Mouse (Mus musculus) cortical plate, adult 2 months (tissue): ENCODE results near the gene Vmn2r11. TPM values are rescaled to one million over a fixed set of nuclear protein-coding genes. Genes with fewer than 3 reads are reported as not detected.
"Not testable (repeated sequence)": the region's sequence is repeated elsewhere in the genome, so short reads cannot be mapped to it uniquely, and the experiment has no call there.

ENCODE experiments used
- H3K27ac ChIP-seq: fragments of 200-500 bp; 2 replicates; pipeline ENCODE4 v1.5.1; 2012; ENCODE audit warnings: low read length, control low read depth, inconsistent platforms; ENCODE audit not compliant: insufficient read depth
- H3K4me1 ChIP-seq: fragments of 200-500 bp; 2 replicates; pipeline ENCODE4 v1.6.1; 2011; ENCODE audit warnings: low read length; ENCODE audit not compliant: control insufficient read depth, insufficient read depth
- H3K4me3 ChIP-seq: fragments of 200-500 bp; 2 replicates; pipeline ENCODE4 v1.5.1; 2011; ENCODE audit warnings: mild to moderate bottlenecking, low read length, control low read depth; ENCODE audit not compliant: insufficient read depth
- CTCF ChIP-seq: fragments of 200-500 bp; IDR thresholded peaks from 2 replicates; pipeline ENCODE4 v1.5.1; 2011; ENCODE audit warnings: mild to moderate bottlenecking, control low read depth, low read length; ENCODE audit not compliant: insufficient read depth; ENCODE audit errors: extremely low read depth
- POLR2A ChIP-seq: fragments of 200-500 bp; IDR thresholded peaks from 2 replicates; pipeline ENCODE4 v1.6.1; 2011; ENCODE audit warnings: mild to moderate bottlenecking, low read length, control low read depth; ENCODE audit not compliant: insufficient read depth; ENCODE audit errors: extremely low read depth
- polyA plus RNA-seq: library from polyadenylated mRNA; depleted of rRNA; stranded (reverse); fragments of >200 nt; gene quantifications from 2 replicates; pipeline ENCODE4 v1.2.3, GENCODE M21; 2012; rRNA removed

Vmn2r11 gene
- not detected in 2 replicates for polyA plus RNA-seq

- not testable (repeated sequence) for H3K27ac ChIP-seq, H3K4me3 ChIP-seq
Observed at GRCm38 (mm10) chr5:109059469-109059868, at the start of gene Vmn2r11. Gene Vmn2r11, minus strand, starts transcription at chr5:109059569.

GRCm38 (mm10) chr5:109097850-109098249 is 38.5 kb upstream of the Vmn2r11 start, which contains the start of gene Vmn2r12:
Gene Vmn2r12, minus strand, starts transcription at chr5:109097950.
- H3K27ac ChIP-seq, H3K4me3 ChIP-seq, H3K4me1 ChIP-seq: not testable (repeated sequence)

More at GRCm38 (mm10) chr5:109059469-109059868, at the start of gene Vmn2r11:
- not testable (repeated sequence) for H3K4me1 ChIP-seq

- H3K4me3 ChIP-seq, H3K27ac ChIP-seq, H3K4me1 ChIP-seq: not testable (repeated sequence)
Observed at GRCm38 (mm10) chr5:109096482-109096881, 37.1 kb upstream of the Vmn2r11 start.

- not testable (repeated sequence) for H3K27ac ChIP-seq, H3K4me1 ChIP-seq, H3K4me3 ChIP-seq
Observed at GRCm38 (mm10) chr5:109072016-109072415, 12.6 kb upstream of the Vmn2r11 start.

- Histone ChIP-seq H3K4me3 (no peak overlapping the region), H3K27ac (no peak overlapping the region), H3K4me1 (no peaks in the 10 kb centered on the region)
- TF ChIP-seq POLR2A = no peak
- no peak for TF ChIP-seq CTCF
Observed at GRCm38 (mm10) chr5:109055286-109055685, 4.1 kb downstream of the Vmn2r11 start.

- TF ChIP-seq POLR2A (no peak), CTCF (no peak)
- Histone ChIP-seq H3K4me3 (no peak overlapping the region), H3K4me1 (no peaks in the 10 kb centered on the region), H3K27ac (no peak overlapping the region)
Observed at GRCm38 (mm10) chr5:109032591-109032990, 26.8 kb downstream of the Vmn2r11 start.

- H3K4me3 ChIP-seq, H3K27ac ChIP-seq, H3K4me1 ChIP-seq: not testable (repeated sequence)
Observed at GRCm38 (mm10) chr5:109006427-109006826, 52.9 kb downstream of the Vmn2r11 start, which contains the start of gene Vmn2r10. Gene Vmn2r10, minus strand, starts transcription at chr5:109006527.

Other genes with a start within 250 kb of the Vmn2r11 start
- gene Vmn2r9, start 207.0 kb downstream of the Vmn2r11 start, polyA plus RNA-seq = not detected in 2 replicates
- gene Vmn2r10, start 53.0 kb downstream of the Vmn2r11 start, polyA plus RNA-seq = not detected in 2 replicates
- gene Vmn2r12, start 38.4 kb upstream of the Vmn2r11 start, polyA plus RNA-seq = not detected in 2 replicates
- gene Vmn2r13, start 132.6 kb upstream of the Vmn2r11 start, polyA plus RNA-seq = not detected in 2 replicates
- not detected in 2 replicates for gene Vmn2r14, start 165.1 kb upstream of the Vmn2r11 start, polyA plus RNA-seq
- not detected in 2 replicates for gene Vmn2r15, start 238.1 kb upstream of the Vmn2r11 start, polyA plus RNA-seq